Mouse (Mus musculus) olfactory bulb, adult 2 months (tissue): ENCODE measurements around the gene Tldc1.

ENCODE experiments used
- CTCF ChIP-seq: fragments of 200-500 bp; IDR thresholded peaks from 2 replicates; pipeline ENCODE4 v1.5.1; 2012; ENCODE audit warnings: low read depth, mild to moderate bottlenecking, low read length, moderate library complexity; ENCODE audit not compliant: insufficient read depth
- POLR2A ChIP-seq: fragments of 200-500 bp; IDR thresholded peaks from 2 replicates; pipeline ENCODE4 v1.6.1; 2012; ENCODE audit warnings: mild to moderate bottlenecking, low read depth, low read length, moderate library complexity; ENCODE audit not compliant: insufficient read depth

DNA sequence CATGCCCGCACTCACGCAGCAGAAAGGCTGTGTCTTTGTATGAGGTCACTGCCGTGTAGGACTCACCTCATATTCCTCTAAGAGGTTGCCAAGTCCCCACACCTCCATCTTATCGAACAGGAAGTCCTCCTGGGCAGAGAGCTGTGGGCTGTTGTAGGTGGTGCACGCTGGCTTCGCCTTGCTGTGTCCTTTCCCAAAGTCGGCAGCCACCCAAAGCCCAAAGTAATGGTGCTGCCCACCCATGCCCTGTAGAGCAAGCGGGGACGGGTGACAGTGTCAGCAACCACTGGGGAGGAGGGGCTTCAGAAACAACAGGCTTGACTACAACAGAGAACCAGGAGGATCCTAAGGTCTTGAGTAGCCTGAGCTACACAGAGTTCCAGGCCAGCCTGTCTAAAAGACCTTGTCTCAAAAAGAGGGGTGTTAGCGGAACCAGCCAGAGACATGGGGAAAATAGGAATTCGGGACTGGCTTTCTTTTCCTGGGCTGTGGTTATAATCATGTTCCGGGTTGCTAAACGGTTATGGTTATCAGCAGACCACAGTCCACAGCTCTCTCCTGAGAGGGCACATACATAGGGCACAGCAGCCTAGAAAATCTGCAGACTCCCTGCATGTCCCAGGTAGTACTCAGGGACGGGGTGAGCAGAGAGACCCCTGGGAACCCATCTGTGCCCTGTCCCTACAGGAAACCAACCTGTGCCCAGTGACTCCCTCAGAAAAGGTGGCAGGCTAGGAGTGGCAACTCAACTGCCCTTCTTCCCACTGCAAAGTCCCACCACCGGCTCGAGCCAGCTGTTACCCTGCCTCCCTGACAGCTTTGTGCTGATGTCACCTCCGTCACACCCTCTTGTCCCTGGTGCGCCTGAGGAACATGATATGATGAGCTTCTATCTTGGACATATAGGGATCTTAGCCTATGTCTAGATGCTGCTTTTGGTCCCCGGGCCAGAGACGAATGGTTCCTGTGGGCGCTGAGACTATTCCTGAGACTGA is 15.7 kb downstream of the Tldc1 start:
- TF ChIP-seq POLR2A (no peak), CTCF (no peak)
